Mouse (Mus musculus) heart, adult 18-20 months (tissue): ENCODE data around the gene Npr1. TPM values are rescaled to one million over a fixed set of nuclear protein-coding genes. Genes with fewer than 3 reads are reported as not detected.

Source experiments
- DNase-seq, 2 experiments: peaks; one replicate each; pipeline ENCODE4 v3.0.0; 2021 to 2022; ENCODE audit warnings: mixed read lengths in 1 of 2
- total RNA-seq, 2 experiments: library from RNA; stranded (reverse); gene quantifications; 2 replicates each; pipeline ENCODE4 v1.2.3; 2021

The Npr1 gene
- total RNA-seq, 2 experiments from 2014 or later: 16.2 to 16.8 TPM

GRCm38 (mm10) chr3:90475831-90476611 is 10.4 kb upstream of the Npr1 start, which contains the start of gene Ilf2:
Gene Ilf2 (plus strand): TSS chr3:90476126.
- DNase-seq: peak; percentile 95 to 98

GRCm38 (mm10) chr3:90475151-90475830 is 9.6 kb upstream of the Npr1 start:
- DNase-seq: no peak

GRCm38 (mm10) chr3:90472213-90472612 is 6.5 kb upstream of the Npr1 start:
- DNase-seq: peak; percentile 70 to 72

DNA sequence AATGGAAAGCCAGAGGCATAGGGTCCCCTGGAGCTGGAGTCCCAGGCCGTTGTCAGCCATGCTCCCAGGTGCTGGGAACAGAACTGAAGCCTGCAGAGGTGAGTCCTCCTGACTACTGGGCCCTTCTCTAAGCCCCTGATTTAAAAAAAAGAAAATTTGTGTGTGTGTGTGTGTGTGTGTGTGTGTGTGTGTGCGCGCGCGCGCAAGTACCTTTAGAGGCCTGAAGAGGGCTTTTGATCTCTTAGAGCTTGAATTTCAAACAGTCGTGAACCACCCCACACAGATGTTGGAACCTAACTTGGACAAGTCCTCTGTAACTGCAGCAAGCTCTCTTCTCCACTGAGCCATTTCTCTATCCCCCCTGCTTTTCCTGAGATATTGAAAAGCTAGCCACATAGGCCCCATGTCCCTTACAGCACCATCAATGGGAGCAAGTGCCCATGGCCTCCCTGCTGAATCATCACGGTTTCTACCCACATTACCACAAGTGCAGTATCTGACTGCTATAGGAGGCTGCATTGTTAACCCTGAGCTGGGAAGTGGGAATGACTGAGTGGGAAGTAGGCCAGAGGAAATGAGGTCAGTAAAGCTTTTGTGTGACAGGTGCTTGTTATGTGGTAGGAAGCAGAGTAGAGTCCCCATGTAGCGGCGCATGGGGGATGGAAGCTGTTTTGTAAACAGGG is 2.1 kb upstream of the Npr1 start:
- DNase-seq: no peak

DNA sequence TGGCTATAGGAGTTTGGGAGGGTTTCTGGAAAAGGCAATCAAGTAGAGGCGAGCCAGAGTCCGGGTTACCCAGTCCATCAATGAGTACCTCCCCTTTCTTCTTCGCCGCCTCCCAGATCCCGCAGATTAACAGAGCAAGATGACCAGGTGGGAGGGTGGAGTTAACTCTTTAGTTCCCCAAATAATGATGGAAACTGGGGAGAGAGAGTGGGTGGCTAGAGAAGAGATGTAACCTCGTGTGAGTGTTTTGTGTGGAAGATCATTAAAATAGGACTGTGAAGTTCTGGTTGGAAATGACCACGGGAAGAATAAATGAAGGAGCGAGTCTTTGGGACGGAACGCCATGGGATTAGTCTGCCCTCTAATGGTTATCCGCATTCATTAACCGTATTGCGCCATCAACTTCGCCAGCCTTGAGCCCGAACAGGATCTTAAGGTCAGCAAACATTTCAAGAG is 673 bp upstream of the Npr1 start:
- peak; percentile 83 for DNase-seq

- peak in 1 of 2 experiments; percentile 22 for DNase-seq
Measured at GRCm38 (mm10) chr3:90465081-90465685, 483 bp downstream of the Npr1 start.

GRCm38 (mm10) chr3:90464552-90465080 is 1.1 kb downstream of the Npr1 start:
- DNase-seq: peak; percentile 40 to 58

GRCm38 (mm10) chr3:90462579-90462978 is 3.1 kb downstream of the Npr1 start:
- no peak for DNase-seq

DNA sequence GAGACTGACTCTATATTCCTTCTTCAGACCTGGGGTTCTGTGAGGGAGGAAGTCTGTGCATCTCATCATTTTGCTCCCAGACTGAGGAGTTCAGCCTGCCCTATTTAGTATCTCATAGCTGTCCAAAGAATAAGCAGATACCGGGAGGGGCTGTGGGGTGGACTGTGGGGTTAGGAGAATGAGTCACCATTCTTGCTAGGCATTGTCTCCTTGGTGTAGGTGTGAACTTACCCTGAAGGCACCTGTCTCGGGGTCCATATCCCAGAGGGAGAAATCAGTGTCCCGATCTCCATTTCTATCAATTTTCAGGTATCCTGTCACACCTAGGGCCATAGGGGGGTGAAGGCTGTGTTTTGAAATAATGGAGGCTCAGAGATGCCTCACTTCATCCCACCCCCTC is 3.7 kb downstream of the Npr1 start:
- DNase-seq: no peak

DNA sequence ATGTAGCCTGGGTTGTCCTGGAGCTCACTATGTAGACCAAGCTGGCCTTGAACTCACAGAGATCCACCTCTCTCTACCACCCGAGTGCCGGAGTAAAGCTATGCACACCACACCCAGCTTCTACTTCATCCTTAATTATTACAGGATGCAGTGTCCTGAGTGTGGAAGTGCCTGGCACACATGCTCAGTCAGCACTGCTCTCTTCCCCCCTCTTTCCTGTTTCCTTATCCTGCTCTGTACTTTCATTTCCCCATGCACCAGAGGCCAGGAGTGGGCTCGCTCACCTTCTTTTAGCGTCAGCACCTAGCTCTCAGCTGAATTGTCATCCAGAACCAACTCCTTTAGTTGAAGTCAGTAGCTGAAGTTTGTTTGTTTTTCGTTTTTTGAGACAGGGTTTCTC is 5.4 kb downstream of the Npr1 start:
- DNase-seq: no peak

DNA sequence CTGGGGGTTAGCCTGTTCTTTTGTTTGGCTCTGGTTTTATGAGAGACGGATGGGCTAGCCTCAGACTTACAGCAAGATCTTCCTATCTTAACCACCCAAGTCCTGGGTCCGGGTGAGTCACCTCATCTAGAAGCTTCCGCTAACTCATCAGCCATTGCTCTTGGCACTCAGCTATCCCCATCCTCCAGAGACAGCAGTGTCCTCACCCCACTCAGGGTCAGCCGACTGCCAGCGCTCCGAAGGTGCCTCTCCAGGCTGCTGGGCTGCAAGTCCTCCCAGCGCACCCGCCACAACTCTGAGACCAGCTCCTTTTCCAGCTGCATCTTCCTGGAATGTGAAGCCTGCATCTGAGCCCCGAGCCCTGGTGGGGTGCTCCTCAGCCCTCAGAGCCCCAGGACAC is 5.9 kb downstream of the Npr1 start:
- no peak for DNase-seq

DNA sequence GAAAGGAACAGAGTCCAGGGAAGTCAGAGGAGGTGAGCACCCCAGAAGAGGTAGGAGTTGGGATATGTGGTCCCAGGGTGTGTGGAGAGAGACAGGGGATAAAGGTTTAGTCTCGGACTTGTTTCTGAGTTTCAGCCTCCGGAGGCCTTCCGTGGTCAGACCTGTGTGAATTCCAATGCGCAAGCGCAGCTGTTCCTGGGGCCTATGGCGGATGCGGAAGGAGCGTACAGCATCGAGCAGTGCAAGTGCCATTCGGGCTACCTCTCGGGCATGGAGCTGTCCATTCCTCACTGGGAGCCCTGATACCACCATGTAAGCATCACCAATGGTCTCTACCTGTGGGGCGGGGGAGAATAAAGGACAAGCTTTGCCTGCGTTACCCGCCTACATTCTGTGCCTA is 10.7 kb downstream of the Npr1 start:
- no peak for DNase-seq

GRCm38 (mm10) chr3:90451396-90452095 is 14.1 kb downstream of the Npr1 start:
- DNase-seq: no peak

GRCm38 (mm10) chr3:90450874-90451273 is 14.8 kb downstream of the Npr1 start:
- no peak for DNase-seq

DNA sequence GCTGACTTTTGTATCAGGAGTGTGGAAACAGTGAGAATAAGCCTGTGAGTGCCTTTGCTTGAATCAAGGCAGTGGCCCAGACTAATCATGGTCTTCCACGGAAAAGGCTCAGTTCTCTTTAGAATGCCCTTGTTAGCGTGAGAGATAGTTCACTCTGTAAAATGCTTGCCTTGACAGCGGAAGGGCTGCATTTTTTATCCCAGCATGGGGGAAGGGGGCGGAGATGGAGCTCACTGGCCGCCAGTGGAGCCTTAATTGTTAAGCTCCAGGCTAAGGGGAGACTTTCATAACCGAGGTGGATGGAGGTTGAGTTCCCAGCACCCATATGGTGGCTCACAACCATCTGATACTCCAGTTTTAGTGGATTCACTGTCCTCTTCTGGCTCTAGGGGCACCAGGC is 17.0 kb downstream of the Npr1 start:
- no peak for DNase-seq

- DNase-seq: peak in 1 of 2 experiments; percentile 62
Measured at GRCm38 (mm10) chr3:90447123-90447494, 18.6 kb downstream of the Npr1 start.

DNA sequence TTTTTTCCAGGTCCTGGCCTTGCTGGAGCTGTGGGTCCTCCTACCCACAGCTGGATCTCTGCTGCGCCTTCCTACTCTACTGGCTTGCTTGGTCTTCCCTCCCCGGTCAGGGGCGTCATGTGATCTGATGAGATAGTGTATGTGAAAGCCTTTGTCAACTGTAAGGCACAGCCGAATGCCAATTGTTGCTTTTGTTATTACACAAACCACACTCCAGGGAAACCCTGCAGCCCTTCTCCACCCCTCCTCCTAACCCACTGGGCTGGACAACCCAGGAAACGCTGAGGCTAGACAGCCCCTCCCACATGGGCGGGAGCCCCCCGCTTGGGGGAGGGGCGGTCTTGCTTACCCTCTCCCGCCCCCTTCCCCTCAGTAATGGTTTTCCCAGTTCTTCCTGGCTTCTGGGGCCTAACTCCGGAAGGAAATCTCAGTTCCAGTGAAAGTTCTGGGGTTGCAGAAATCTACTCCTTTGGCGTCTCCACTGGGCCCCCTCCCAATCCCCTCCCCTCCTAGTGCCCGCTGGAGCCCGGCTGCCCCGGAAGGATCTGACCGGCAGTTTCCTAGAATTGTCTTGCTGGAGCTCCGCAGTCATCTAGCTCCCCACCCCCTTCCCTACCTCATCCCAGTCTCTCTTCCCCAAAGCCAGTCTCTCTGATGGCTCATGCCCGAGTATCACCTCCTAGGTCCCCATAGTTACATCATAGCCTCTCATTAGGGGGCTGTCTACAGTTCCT is 19.1 kb downstream of the Npr1 start:
- DNase-seq: peak; percentile 92 to 97

DNA sequence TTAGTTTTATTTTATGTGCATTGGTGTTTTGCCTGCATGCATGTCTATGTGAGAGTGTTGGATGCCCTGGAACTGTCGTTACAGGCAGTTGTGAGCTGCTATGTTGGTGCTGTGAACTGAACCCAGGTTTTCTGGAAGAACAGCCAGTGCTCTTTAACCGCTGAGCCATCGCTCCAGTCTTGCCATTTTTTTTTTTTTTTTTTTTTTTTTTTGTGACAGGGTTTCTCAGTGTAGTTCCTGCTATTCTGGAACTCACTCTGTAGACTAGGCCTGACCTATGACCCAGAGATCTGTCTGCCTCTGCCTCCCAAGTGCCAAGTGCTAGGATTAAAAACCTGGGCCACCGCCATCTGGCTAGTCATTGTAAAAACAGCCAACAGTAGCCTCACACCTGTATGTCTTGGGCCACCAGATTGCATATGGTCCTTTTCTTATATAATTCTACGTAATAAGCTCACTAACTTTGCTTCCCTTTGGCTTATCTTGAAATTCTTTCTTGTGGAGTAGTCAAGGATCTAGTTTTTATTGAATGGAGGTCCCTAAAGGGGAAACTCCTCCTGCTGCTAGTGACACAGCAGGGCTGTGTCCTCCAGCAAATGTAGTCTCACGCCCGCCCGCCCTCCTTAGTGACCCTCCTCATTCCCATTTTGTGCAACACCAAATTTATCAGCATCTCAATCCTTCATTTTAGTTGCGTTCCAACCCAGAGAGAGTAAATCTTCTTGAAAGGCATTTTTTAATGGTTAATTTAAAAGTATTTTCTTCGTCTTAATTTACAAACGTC is 20.1 kb downstream of the Npr1 start:
- DNase-seq: peak in 1 of 2 experiments; percentile 39

- DNase-seq: no peak
Measured at GRCm38 (mm10) chr3:90443977-90444376, 21.7 kb downstream of the Npr1 start.

DNA sequence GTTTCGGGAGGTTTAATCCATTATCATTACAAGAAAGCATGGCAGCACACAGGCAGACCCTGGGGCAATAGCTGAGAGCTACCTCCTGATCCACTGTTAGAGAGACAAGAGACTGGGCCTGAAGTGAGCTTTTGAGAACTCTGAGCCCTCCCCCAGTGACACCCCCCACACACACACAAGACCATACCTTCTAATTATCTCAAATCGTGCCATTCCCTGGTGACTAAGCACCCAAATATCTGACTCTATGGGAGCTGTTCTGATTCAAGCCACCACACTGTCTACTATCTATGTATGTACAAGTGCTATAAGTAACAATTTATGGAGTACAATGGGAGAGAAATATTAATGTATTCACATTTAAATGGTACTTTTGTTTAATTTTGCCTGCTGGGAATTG is 24.9 kb downstream of the Npr1 start:
- DNase-seq: no peak
